8 mouse cellular contexts compared by ENCODE assay signal in the genomic region with DNA sequence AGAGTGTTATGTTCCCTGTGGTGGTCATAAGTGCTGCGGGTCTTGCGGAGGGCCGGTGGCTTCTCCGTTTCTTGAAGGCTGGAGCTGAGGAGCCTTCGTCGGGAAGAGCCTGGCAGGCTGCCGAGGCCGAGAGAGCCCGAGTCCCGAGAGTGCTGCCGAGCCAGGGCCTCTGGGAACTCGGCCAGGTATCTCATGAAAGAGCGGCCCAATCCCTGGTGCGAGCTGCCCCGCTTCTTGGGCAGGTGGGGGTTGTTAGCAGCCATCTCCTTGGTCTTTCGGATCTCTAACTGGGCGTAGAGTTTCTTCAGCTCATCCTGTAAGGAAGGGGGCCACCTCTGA. TPM values are rescaled to one million over a fixed set of nuclear protein-coding genes. Genes with fewer than 3 reads are reported as not detected.
A peak's percentile ranks its signal among the peaks of the same experiment; 100 is the strongest.
DNase-seq lines count a peak whose midpoint lies in the region; ATAC-seq and TF ChIP-seq lines count a peak whose summit lies in the region.

No protein-coding gene starts in this region.

- H3K9ac ChIP-seq in intestine, postnatal 0 days (ENCODE audit: low read depth, low read length): no peak overlapping the region
- no peak overlapping the region for H3K9ac ChIP-seq in limb, embryonic 15.5 days

- H3K4me1 ChIP-seq in intestine, postnatal 0 days (replicated peaks; ENCODE audit: control insufficient read depth, insufficient read depth, low read length): no peaks in the 10 kb centered on the region
- H3K4me1 ChIP-seq in limb, embryonic 15.5 days: peaks cover 30% of the 10 kb centered on the region

- H3K4me3 ChIP-seq in intestine, postnatal 0 days (ENCODE audit: low read depth, low read length): no peak overlapping the region
- peak overlapping the region; percentile 23 for H3K4me3 ChIP-seq in limb, embryonic 15.5 days

- H3K27me3 ChIP-seq in intestine, postnatal 0 days (replicated peaks; ENCODE audit: control insufficient read depth, insufficient read depth, low read length): no peaks in the 10 kb centered on the region; the same call in 1 of the 2 replicates
- 0 out of 2 replicates have a peak, but pooled peaks cover 3% of the 10 kb centered on the region for H3K27me3 ChIP-seq in limb, embryonic 15.5 days

- peak; percentile 45 to 61 for DNase-seq in adrenal gland, adult 18-20 months (ENCODE audit: low spot score in 2 of 2)
- peak; percentile 75 to 84 for DNase-seq in cerebellum, adult 18-20 months
- peak; percentile 53 to 72 for DNase-seq in gastrocnemius, postnatal 4 days (ENCODE audit: low spot score in 2 of 2)
- DNase-seq in right cerebral cortex, postnatal 10 days (ENCODE audit: low spot score in 2 of 2): peak; percentile 84 to 87
- no peak for DNase-seq in embryo, embryonic 10.5 days (ENCODE audit: low spot score)
- DNase-seq in thymus, postnatal 4 days: no peak

- no peak for ATAC-seq in intestine, postnatal 0 days
- no peak for ATAC-seq in limb, embryonic 15.5 days (ENCODE audit: insufficient number of reproducible peaks, low FRiP score, low TSS enrichment, low read depth)

- no peaks in the 10 kb centered on the region for H3K9me3 ChIP-seq in intestine, postnatal 0 days (ENCODE audit: control insufficient read depth)
- H3K9me3 ChIP-seq in limb, embryonic 15.5 days: no peaks in the 10 kb centered on the region

- H3K27ac ChIP-seq in intestine, postnatal 0 days (ENCODE audit: low read depth, low read length): no peak overlapping the region
- peak overlapping the region; percentile 74 for H3K27ac ChIP-seq in limb, embryonic 15.5 days

- TF ChIP-seq CTCF in intestine, postnatal 0 days (IDR thresholded peaks at IDR 0.05; ENCODE audit: low read depth): no peak

- no peaks in the 10 kb centered on the region for H3K36me3 ChIP-seq in intestine, postnatal 0 days (ENCODE audit: control insufficient read depth, insufficient read depth)
- H3K36me3 ChIP-seq in limb, embryonic 15.5 days: no peaks in the 10 kb centered on the region

- peak overlapping the region; percentile 47 for H3K4me2 ChIP-seq in intestine, postnatal 0 days (replicated peaks; ENCODE audit: low read depth)
- peak overlapping the region; percentile 38 for H3K4me2 ChIP-seq in limb, embryonic 15.5 days

- WGBS in intestine, postnatal 0 days: 47% methylated on average over 17 of the region's 17 CpGs
- WGBS in limb, embryonic 15.5 days: 15% methylated on average over 17 of the region's 17 CpGs

RNA-seq across cellular contexts. Expression of gene Gpr179, which starts 12.9 kb away (rescaled TPM):
- total RNA-seq in adrenal gland, adult 18-20 months (2021): 1 to 10 TPM; 1.3 to 2.0 TPM
- under 1 TPM; 0.22 to 0.29 TPM for total RNA-seq in gastrocnemius, postnatal 4 days (2021)
- polyA plus RNA-seq in intestine, postnatal 0 days (2015; fragmentation: Nextera tagmentation; extraction: Ambion mirVana): 0.07 and 0.20 TPM in 2 replicates
- 0.09 and 0.10 TPM in 2 replicates for polyA plus RNA-seq in limb, embryonic 15.5 days (2015; fragmentation: Nextera tagmentation; extraction: Ambion mirVana)

RNA-seq across cellular contexts. Expression of gene Socs7, which starts 23.4 kb away (rescaled TPM):
- total RNA-seq in adrenal gland, adult 18-20 months (2021): 10 to 100 TPM; 21.1 to 22.2 TPM
- 10 to 100 TPM; 33.4 to 34.5 TPM for total RNA-seq in gastrocnemius, postnatal 4 days (2021)
- polyA plus RNA-seq in intestine, postnatal 0 days (2015; fragmentation: Nextera tagmentation; extraction: Ambion mirVana): 2.4 and 2.5 TPM in 2 replicates
- polyA plus RNA-seq in limb, embryonic 15.5 days (2015; fragmentation: Nextera tagmentation; extraction: Ambion mirVana): 3.4 and 4.4 TPM in 2 replicates

RNA-seq across cellular contexts. Expression of gene Mrpl45, which starts 23.4 kb away (rescaled TPM):
- 10 to 100 TPM; 29.7 to 40.0 TPM for total RNA-seq in adrenal gland, adult 18-20 months (2021)
- 10 to 100 TPM; 25.9 to 31.0 TPM for total RNA-seq in gastrocnemius, postnatal 4 days (2021)
- polyA plus RNA-seq in intestine, postnatal 0 days (2015; fragmentation: Nextera tagmentation; extraction: Ambion mirVana): 40.2 and 40.5 TPM in 2 replicates
- polyA plus RNA-seq in limb, embryonic 15.5 days (2015; fragmentation: Nextera tagmentation; extraction: Ambion mirVana): 37.6 and 41.4 TPM in 2 replicates

RNA-seq across cellular contexts. Expression of gene Npepps, which starts 58.5 kb away (rescaled TPM):
- 10 to 100 TPM; 72.7 to 88.5 TPM for total RNA-seq in adrenal gland, adult 18-20 months (2021)
- total RNA-seq in gastrocnemius, postnatal 4 days (2021): 10 to 100 TPM; 75.8 to 80.0 TPM
- polyA plus RNA-seq in intestine, postnatal 0 days (2015; fragmentation: Nextera tagmentation; extraction: Ambion mirVana): 41.9 and 54.7 TPM in 2 replicates
- 95.9 and 108 TPM in 2 replicates for polyA plus RNA-seq in limb, embryonic 15.5 days (2015; fragmentation: Nextera tagmentation; extraction: Ambion mirVana)

Comparison
In these comparisons a context has a peak if more than half of its experiments do, and no peak if none do; other contexts are left out.
1. DNase-seq: peak in adrenal gland, adult 18-20 months (2 of 2), cerebellum, adult 18-20 months (2 of 2), gastrocnemius, postnatal 4 days (2 of 2) and right cerebral cortex, postnatal 10 days (2 of 2); none in embryo, embryonic 10.5 days (single experiment) and thymus, postnatal 4 days (single experiment).